Mouse (Mus musculus): Measurements from ENCODE around the gene Kdm8.

GRCm38 (mm10) chr7:125492551-125492950, 48.1 kb downstream of the Kdm8 start:
- TF ChIP-seq POLR2A (IDR thresholded peaks at IDR 0.05; ENCODE audit: insufficient read length, low read depth) = no peak
- TF ChIP-seq E2F4 (IDR thresholded peaks at IDR 0.05; ENCODE audit: insufficient read depth) = no peak
- no peak for TF ChIP-seq MYOG (IDR thresholded peaks at IDR 0.05; ENCODE audit: control insufficient read depth in 1 of 3, insufficient read depth in 1 of 3, insufficient read length in 2 of 3, low read depth in 2 of 3)
- TF ChIP-seq USF1 (IDR thresholded peaks at IDR 0.05; ENCODE audit: low read depth) = no peak
- TF ChIP-seq REST (IDR thresholded peaks at IDR 0.05; ENCODE audit: insufficient read depth, insufficient read length) = no peak
- no peak for TF ChIP-seq TCF12 (IDR thresholded peaks at IDR 0.05; ENCODE audit: insufficient read depth, poor library complexity, severe bottlenecking)
- TF ChIP-seq SRF (IDR thresholded peaks at IDR 0.05; ENCODE audit: control insufficient read depth, insufficient read length, low read depth) = no peak
- no peak for TF ChIP-seq MAX (IDR thresholded peaks at IDR 0.05; ENCODE audit: low read depth)
- TF ChIP-seq POLR2AphosphoS2 (IDR thresholded peaks at IDR 0.05; ENCODE audit: insufficient read length, low read depth) = no peak
- TF ChIP-seq CEBPB (IDR thresholded peaks at IDR 0.05; ENCODE audit: insufficient read depth, poor library complexity, severe bottlenecking) = no peak
- no peak for TF ChIP-seq TCF3 (IDR thresholded peaks at IDR 0.05; ENCODE audit: insufficient read length, low read depth)
- no peak for TF ChIP-seq MYOD1 (IDR thresholded peaks at IDR 0.05; ENCODE audit: control insufficient read depth in 1 of 3, insufficient read length in 2 of 3, low read depth in 2 of 3)
